Mouse (Mus musculus): Measurements from ENCODE around the gene Nav1.

DNA sequence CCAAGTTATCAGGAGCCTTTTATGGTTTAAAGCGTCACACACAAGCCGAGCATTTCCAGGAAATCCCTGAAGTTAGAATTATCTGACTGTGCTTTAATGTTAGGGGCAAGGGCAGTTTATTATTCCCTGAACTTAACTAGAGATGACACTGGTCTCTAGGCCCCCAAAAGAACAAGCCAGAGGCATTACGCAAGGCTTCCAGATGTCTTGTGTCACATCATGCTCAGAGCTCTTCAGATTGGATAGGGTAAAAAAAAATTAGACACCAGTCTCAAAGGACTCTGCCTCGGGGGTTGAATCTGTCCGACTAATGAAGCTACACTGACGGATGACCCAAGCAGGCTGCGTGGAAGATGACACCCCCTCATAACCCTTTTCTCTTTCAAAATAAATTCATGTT is 101.6 kb downstream of the Nav1 start:
- TF ChIP-seq CTCF (IDR thresholded peaks at IDR 0.05; ENCODE audit: borderline replicate concordance, insufficient read depth, low read depth, low read length) (no peak), POLR2A (IDR thresholded peaks at IDR 0.05; ENCODE audit: borderline replicate concordance, insufficient read depth, low read length) (no peak)
